Mouse (Mus musculus): ENCODE results near the gene Atp6v1d. TPM values are rescaled to one million over a fixed set of nuclear protein-coding genes. Genes with fewer than 3 reads are reported as not detected.

Gene Atp6v1d
- polyA plus RNA-seq, 2 experiments from 2014 or later: 240 to 257 TPM

- ATAC-seq: no peak
Observed at GRCm38 (mm10) chr12:78790791-78791190, 70.6 kb downstream of the Atp6v1d start.

Other genes starting within 250 kb of the Atp6v1d start
- gene Fam71d, start 170.1 kb downstream of the Atp6v1d start, polyA plus RNA-seq (2017; shearing (Covaris generic)): under 1 TPM in 1 of 2 experiments, not detected in 1; 0.46 TPM
- 10 to 100 TPM; 14.3 to 18.0 TPM for gene Mpp5, start 112.7 kb downstream of the Atp6v1d start, polyA plus RNA-seq (2017; shearing (Covaris generic))
- gene Eif2s1, start 181 bp upstream of the Atp6v1d start, polyA plus RNA-seq (2017; shearing (Covaris generic)): 100 to 1,000 TPM; 189 to 200 TPM
- under 1 TPM in 1 of 2 experiments, not detected in 1; 0.39 TPM for gene Plek2, start 45.3 kb upstream of the Atp6v1d start, polyA plus RNA-seq (2017; shearing (Covaris generic))
- gene Tmem229b, start 146.0 kb upstream of the Atp6v1d start, polyA plus RNA-seq (2017; shearing (Covaris generic)): 10 to 100 TPM; 33.4 to 52.5 TPM
- gene Plekhh1, start 167.5 kb upstream of the Atp6v1d start, polyA plus RNA-seq (2017; shearing (Covaris generic)): under 1 TPM in 1 of 2 experiments, not detected in 1; 0.12 TPM
- gene Pigh, start 228.0 kb upstream of the Atp6v1d start, polyA plus RNA-seq (2017; shearing (Covaris generic)): 10 to 100 TPM; 31.8 to 35.7 TPM